Mouse (Mus musculus) G1E (cell line): Measurements from ENCODE around the gene Klhl41.

Source experiments
- CTCF ChIP-seq: IDR thresholded peaks from 2 replicates; pipeline ENCODE4 v1.5.1; 2012; ENCODE audit warnings: low read depth, low read length, inconsistent platforms, mixed read lengths
- GATA1 ChIP-seq: IDR thresholded peaks from 2 replicates; pipeline ENCODE4 v1.6.1; 2012; ENCODE audit warnings: borderline replicate concordance, low read length, inconsistent platforms, mixed read lengths
- POLR2AphosphoS5 ChIP-seq: IDR thresholded peaks from 2 replicates; pipeline ENCODE4 v1.6.1; 2012; ENCODE audit warnings: low read depth, low read length, inconsistent platforms; ENCODE audit not compliant: insufficient replicate concordance

GRCm38 (mm10) chr2:69684488-69684887, 14.6 kb downstream of the Klhl41 start:
- TF ChIP-seq GATA1 (no peak), CTCF (no peak), POLR2AphosphoS5 (no peak)
